Mouse (Mus musculus): ENCODE results near the gene Trove2.

Gene Trove2

DNA sequence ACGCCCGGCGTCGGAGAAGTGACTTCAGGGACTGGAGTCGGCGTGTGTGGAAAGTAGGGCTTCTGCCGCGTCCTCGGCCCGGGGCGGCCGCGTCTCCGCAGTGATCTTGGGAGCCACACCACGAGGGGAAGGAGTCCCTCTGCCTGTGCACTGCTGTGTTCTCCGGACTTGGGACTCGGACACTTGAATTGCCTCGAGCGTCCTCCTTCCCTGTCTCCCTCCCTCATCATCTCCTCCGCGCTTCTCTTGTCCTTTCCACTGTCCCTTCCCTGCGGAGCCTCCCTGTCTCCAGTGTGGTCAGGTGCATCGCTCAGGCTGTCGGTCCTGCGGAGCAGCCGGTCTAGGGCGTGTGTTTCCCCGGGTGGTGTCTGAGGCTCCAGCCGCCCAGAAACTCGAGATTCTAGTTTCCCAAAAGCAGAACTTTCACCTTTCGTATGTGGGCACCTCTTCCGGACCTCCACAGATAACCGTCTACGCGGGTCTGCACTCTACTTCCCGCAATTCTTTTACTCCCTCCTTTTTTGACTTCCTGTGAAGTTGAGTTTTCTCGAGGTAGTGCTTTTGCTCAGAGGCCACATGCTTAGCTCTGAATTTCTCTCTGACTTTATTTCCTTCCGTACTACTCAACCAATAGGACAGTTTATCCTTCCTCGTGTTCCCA, 820 bp upstream of the Trove2 start:
- H3K9me3 ChIP-seq (ENCODE audit: low read length), result no peaks in the 10 kb centered on the region
- H3K4me3 ChIP-seq (replicated peaks; ENCODE audit: low read length), result peak overlapping the region; percentile 99
- TF ChIP-seq CTCF (conservative IDR thresholded peaks at IDR 0.05; ENCODE audit: low read length) (no peak), NANOG (IDR thresholded peaks at IDR 0.05; ENCODE audit: borderline replicate concordance, low read length) (no peak), POU5F1 (IDR thresholded peaks at IDR 0.05; ENCODE audit: borderline replicate concordance, low read length) (no peak)
- H3K36me3 ChIP-seq (ENCODE audit: insufficient read depth, low read length), result peaks cover 15% of the 10 kb centered on the region
- H3K27me3 ChIP-seq (ENCODE audit: insufficient read depth, low read length), result peaks cover 3% of the 10 kb centered on the region; the same call in 1 of the 2 replicates
- H3K4me1 ChIP-seq (replicated peaks; ENCODE audit: low read depth, low read length), result peaks cover 22% of the 10 kb centered on the region

DNA sequence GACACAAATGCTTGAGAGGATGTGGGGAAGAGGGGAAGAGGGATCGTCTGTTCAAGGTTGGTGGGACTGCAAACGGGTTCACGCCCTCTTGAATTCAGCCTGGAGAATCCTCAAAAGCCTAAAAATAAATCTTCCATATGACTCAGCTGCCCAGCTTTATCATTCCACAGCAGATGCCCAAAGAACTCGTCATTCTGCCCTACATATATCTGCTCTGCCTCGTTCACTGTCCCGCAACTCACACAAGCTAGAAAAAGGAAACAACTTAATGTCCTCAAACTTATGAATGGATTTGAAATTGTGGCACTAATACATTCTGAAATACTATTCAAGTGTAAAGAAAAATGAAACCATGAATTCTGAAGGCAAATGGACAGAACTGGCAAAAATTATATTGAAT, 3.0 kb downstream of the Trove2 start:
- Histone ChIP-seq H3K36me3 (ENCODE audit: insufficient read depth, low read length) (peaks cover 4% of the 10 kb centered on the region; the same call in 1 of the 2 replicates), H3K27me3 (ENCODE audit: insufficient read depth, low read length) (peaks cover 3% of the 10 kb centered on the region; the same call in 1 of the 2 replicates), H3K4me1 (replicated peaks; ENCODE audit: low read depth, low read length) (peaks cover 21% of the 10 kb centered on the region), H3K4me3 (replicated peaks; ENCODE audit: low read length) (no peak overlapping the region), H3K9me3 (ENCODE audit: low read length) (no peaks in the 10 kb centered on the region)
- TF ChIP-seq NANOG (IDR thresholded peaks at IDR 0.05; ENCODE audit: borderline replicate concordance, low read length), result no peak
- TF ChIP-seq CTCF (conservative IDR thresholded peaks at IDR 0.05; ENCODE audit: low read length), result no peak
- no peak for TF ChIP-seq POU5F1 (IDR thresholded peaks at IDR 0.05; ENCODE audit: borderline replicate concordance, low read length)

DNA sequence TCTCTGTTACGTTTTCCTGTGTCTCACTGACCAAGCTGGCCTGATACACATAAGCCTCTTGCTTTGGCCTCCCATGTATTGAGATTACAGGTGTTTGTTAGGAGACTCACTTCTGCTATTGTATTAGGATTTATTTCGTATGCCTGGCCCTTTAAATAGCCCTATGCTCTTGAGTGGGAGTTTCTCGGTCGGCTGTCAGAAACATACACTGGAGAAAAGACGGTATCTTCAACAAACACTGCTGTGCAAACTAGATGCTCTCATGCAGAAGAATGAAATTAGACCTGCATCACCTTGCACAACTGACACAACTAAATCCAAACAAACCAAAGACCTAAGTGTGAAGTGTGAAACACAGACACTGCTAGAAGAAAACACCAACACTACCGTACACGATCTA, 3.8 kb downstream of the Trove2 start:
- peaks cover 3% of the 10 kb centered on the region; the same call in 1 of the 2 replicates for H3K27me3 ChIP-seq (ENCODE audit: insufficient read depth, low read length)
- H3K36me3 ChIP-seq (ENCODE audit: insufficient read depth, low read length), result peaks cover 4% of the 10 kb centered on the region; the same call in 1 of the 2 replicates
- H3K4me1 ChIP-seq (replicated peaks; ENCODE audit: low read depth, low read length), result peaks cover 13% of the 10 kb centered on the region; the same call in 1 of the 2 replicates
- H3K9me3 ChIP-seq (ENCODE audit: low read length), result no peaks in the 10 kb centered on the region
- no peak for TF ChIP-seq NANOG (IDR thresholded peaks at IDR 0.05; ENCODE audit: borderline replicate concordance, low read length)
- no peak for TF ChIP-seq CTCF (conservative IDR thresholded peaks at IDR 0.05; ENCODE audit: low read length)
- no peak for TF ChIP-seq POU5F1 (IDR thresholded peaks at IDR 0.05; ENCODE audit: borderline replicate concordance, low read length)
- H3K4me3 ChIP-seq (replicated peaks; ENCODE audit: low read length), result no peak overlapping the region

DNA sequence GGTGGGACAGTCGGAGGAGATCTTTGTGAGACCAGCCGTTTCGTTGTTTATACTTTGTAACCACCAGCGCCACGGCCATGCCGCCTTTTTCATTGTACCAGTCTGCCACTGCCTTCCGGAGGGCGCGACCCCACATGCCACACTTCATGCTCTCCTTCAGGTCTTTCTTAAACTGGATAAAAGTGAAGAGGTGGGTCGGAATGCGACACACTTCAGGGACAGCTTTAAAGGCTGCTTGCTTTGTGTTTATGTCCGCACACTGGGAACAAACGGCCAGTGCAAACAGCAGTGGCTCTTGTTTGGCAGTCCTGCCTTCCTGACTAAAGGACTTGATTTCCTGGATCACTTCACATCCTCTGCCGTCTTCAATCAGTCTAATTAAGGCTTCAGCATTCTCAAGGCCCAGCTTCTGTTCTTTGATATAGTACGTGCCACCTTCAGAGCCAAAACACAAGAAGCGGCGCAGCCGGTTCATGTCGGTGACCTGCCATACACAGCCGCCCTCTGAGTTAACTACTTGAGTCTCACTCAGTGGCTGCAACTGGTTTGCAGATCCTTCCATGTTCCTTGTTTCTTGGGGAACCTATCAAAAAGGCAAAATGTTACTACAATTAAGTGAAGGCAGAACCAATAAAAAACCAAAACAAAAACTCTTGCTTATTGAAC, 6.3 kb downstream of the Trove2 start:
- TF ChIP-seq POU5F1 (IDR thresholded peaks at IDR 0.05; ENCODE audit: borderline replicate concordance, low read length) (no peak), CTCF (conservative IDR thresholded peaks at IDR 0.05; ENCODE audit: low read length) (no peak), NANOG (IDR thresholded peaks at IDR 0.05; ENCODE audit: borderline replicate concordance, low read length) (no peak)
- peaks cover 16% of the 10 kb centered on the region for H3K36me3 ChIP-seq (ENCODE audit: insufficient read depth, low read length)
- no peaks in the 10 kb centered on the region for H3K9me3 ChIP-seq (ENCODE audit: low read length)
- H3K27me3 ChIP-seq (ENCODE audit: insufficient read depth, low read length), result peaks cover 3% of the 10 kb centered on the region; the same call in 1 of the 2 replicates
- 0 out of 2 replicates have a peak, but pooled peaks cover 11% of the 10 kb centered on the region for H3K4me1 ChIP-seq (replicated peaks; ENCODE audit: low read depth, low read length)
- peak overlapping the region; percentile 49 for H3K4me3 ChIP-seq (replicated peaks; ENCODE audit: low read length)

DNA sequence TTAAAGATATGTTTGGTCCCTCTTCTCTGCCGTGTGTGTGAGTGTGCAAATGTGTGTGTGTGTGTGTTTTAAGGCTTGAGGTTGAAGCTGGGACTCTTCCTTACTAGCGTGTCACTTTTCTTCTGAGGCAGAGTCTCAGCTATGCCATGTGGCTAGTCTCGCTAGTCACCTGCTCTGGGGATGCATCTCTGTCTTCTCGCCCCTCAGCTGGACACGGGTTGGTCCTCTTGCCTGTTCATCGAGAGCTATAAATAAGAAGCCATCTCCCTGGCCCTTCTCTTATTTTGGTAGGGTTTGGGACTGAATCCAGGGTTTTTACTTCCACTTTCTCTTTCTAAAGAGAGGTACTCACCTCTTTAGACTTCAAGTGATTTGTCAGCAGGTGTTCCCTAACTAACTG, 10.6 kb downstream of the Trove2 start:
- no peak overlapping the region for H3K4me3 ChIP-seq (replicated peaks; ENCODE audit: low read length)
- no peaks in the 10 kb centered on the region for H3K9me3 ChIP-seq (ENCODE audit: low read length)
- H3K27me3 ChIP-seq (ENCODE audit: insufficient read depth, low read length), result no peaks in the 10 kb centered on the region
- no peak for TF ChIP-seq POU5F1 (IDR thresholded peaks at IDR 0.05; ENCODE audit: borderline replicate concordance, low read length)
- no peak for TF ChIP-seq CTCF (conservative IDR thresholded peaks at IDR 0.05; ENCODE audit: low read length)
- peak; percentile 29; the same call in 1 of the 2 replicates for TF ChIP-seq NANOG (IDR thresholded peaks at IDR 0.05; ENCODE audit: borderline replicate concordance, low read length)
- 0 out of 2 replicates have a peak, but pooled peaks cover 11% of the 10 kb centered on the region for H3K4me1 ChIP-seq (replicated peaks; ENCODE audit: low read depth, low read length)
- H3K36me3 ChIP-seq (ENCODE audit: insufficient read depth, low read length), result peaks cover 23% of the 10 kb centered on the region

DNA sequence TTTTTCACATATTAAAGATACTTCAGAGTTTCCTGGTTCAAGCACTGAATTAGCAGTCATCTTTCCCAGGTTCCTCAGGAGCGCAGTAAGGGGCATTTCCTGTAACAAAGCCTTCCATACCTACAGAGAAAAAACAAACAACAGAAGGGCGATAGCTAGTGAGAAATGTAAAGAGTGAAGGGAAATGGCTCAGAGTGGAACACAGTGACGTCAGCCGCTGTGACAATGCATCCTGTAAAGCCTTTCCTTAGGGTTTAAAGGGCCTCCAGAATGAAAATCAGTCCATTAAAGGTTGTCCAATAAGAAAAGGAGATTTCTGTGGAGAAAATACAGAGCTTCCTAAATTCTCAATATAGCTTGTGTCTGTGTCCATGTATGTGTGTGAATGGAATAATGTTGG, 11.1 kb downstream of the Trove2 start:
- Histone ChIP-seq H3K4me1 (replicated peaks; ENCODE audit: low read depth, low read length) (0 out of 2 replicates have a peak, but pooled peaks cover 11% of the 10 kb centered on the region), H3K9me3 (ENCODE audit: low read length) (no peaks in the 10 kb centered on the region), H3K36me3 (ENCODE audit: insufficient read depth, low read length) (peaks cover 27% of the 10 kb centered on the region), H3K27me3 (ENCODE audit: insufficient read depth, low read length) (no peaks in the 10 kb centered on the region), H3K4me3 (replicated peaks; ENCODE audit: low read length) (no peak overlapping the region)
- TF ChIP-seq CTCF (conservative IDR thresholded peaks at IDR 0.05; ENCODE audit: low read length) (no peak), POU5F1 (IDR thresholded peaks at IDR 0.05; ENCODE audit: borderline replicate concordance, low read length) (no peak), NANOG (IDR thresholded peaks at IDR 0.05; ENCODE audit: borderline replicate concordance, low read length) (no peak)

DNA sequence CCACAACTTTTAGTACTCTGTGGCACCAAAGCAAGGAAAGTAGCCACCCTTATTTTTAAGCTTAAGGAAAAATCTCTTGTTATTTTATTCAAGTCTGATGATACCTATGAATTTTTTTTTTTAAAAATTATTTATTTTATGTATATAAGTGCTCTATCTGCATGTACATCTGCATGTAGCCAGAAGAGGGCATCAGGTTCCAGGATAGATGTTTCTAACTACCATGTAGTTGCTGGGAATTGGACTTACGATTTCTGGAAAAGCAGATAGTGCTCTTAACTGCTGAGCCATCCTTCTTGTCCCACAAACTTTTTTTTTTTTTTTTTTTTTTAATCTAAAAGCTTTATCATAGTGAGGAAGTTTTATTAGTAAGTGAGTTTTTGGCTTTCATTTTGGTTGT, 12.4 kb downstream of the Trove2 start:
- TF ChIP-seq NANOG (IDR thresholded peaks at IDR 0.05; ENCODE audit: borderline replicate concordance, low read length) (no peak), POU5F1 (IDR thresholded peaks at IDR 0.05; ENCODE audit: borderline replicate concordance, low read length) (no peak)

DNA sequence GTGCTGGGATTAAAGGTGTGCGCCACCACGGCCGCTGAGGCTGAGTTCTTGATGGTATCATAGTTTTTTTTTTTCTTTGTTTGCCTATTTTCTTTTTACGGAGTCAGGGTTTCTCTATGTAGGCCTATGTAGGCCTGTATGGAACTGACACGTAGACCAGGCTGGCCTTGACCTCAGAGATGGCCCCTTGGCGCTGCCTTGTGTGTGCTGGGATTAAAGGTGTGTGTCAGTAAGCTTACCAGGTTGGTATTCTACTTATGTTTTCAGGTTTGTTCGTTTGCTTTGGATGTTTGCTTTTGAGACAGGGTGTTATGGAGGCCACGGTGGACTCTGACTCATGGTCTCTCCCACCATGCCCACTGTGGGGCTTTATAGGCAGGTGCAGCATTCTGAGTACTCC, 14.7 kb downstream of the Trove2 start:
- TF ChIP-seq POU5F1 (IDR thresholded peaks at IDR 0.05; ENCODE audit: borderline replicate concordance, low read length) (no peak), CTCF (conservative IDR thresholded peaks at IDR 0.05; ENCODE audit: low read length) (no peak), NANOG (IDR thresholded peaks at IDR 0.05; ENCODE audit: borderline replicate concordance, low read length) (no peak)
- no peaks in the 10 kb centered on the region for H3K27me3 ChIP-seq (ENCODE audit: insufficient read depth, low read length)
- H3K36me3 ChIP-seq (ENCODE audit: insufficient read depth, low read length), result peaks cover 51% of the 10 kb centered on the region
- no peak overlapping the region for H3K4me3 ChIP-seq (replicated peaks; ENCODE audit: low read length)
- no peaks in the 10 kb centered on the region for H3K4me1 ChIP-seq (replicated peaks; ENCODE audit: low read depth, low read length)
- H3K9me3 ChIP-seq (ENCODE audit: low read length), result no peaks in the 10 kb centered on the region

More for the DNA sequence above, 12.4 kb downstream of the Trove2 start:
- Histone ChIP-seq H3K4me1 (replicated peaks; ENCODE audit: low read depth, low read length) (no peaks in the 10 kb centered on the region), H3K36me3 (ENCODE audit: insufficient read depth, low read length) (peaks cover 36% of the 10 kb centered on the region), H3K4me3 (replicated peaks; ENCODE audit: low read length) (no peak overlapping the region), H3K9me3 (ENCODE audit: low read length) (no peaks in the 10 kb centered on the region), H3K27me3 (ENCODE audit: insufficient read depth, low read length) (no peaks in the 10 kb centered on the region)

Data from E14TG2a.4 (cell line).